Mouse (Mus musculus) heart, embryonic 12.5 days (tissue): ENCODE data around the gene Mucl3. TPM values are rescaled to one million over a fixed set of nuclear protein-coding genes. Genes with fewer than 3 reads are reported as not detected.

Experiments
- ATAC-seq: fragments of 200-750 bp; cut with Nextera tagmentation; 2 replicates; pipeline ENCODE4 v1.8.0; 2017; ENCODE audit warnings: moderate TSS enrichment, moderate library complexity; ENCODE audit not compliant: insufficient number of reproducible peaks, low FRiP score
- H3K27ac ChIP-seq: fragments of 300-500 bp; sonication (generic); 2 replicates; pipeline ENCODE4 v1.5.1; 2016; ENCODE audit warnings: mild to moderate bottlenecking, moderate library complexity; ENCODE audit not compliant: poor library complexity, severe bottlenecking
- H3K27me3 ChIP-seq: fragments of 300-500 bp; sonication (generic); replicated peaks from 2 replicates; pipeline ENCODE4 v1.6.1; 2016; ENCODE audit warnings: mild to moderate bottlenecking, moderate library complexity
- H3K36me3 ChIP-seq: fragments of 300-500 bp; sonication (generic); 2 replicates; pipeline ENCODE4 v1.6.1; 2016; ENCODE audit warnings: mild to moderate bottlenecking, moderate library complexity
- H3K4me1 ChIP-seq: fragments of 300-500 bp; sonication (generic); replicated peaks from 2 replicates; pipeline ENCODE4 v1.6.1; 2016; ENCODE audit warnings: mild to moderate bottlenecking
- H3K4me2 ChIP-seq: fragments of 300-500 bp; sonication (generic); 2 replicates; pipeline ENCODE4 v1.6.1; 2016; ENCODE audit warnings: mild to moderate bottlenecking, moderate library complexity
- H3K4me3 ChIP-seq: fragments of 300-500 bp; sonication (generic); 2 replicates; pipeline ENCODE4 v1.5.1; 2016; ENCODE audit warnings: mild to moderate bottlenecking
- H3K9ac ChIP-seq: fragments of 300-500 bp; sonication (generic); 2 replicates; pipeline ENCODE4 v1.6.1; 2016; ENCODE audit warnings: mild to moderate bottlenecking, moderate library complexity
- H3K9me3 ChIP-seq: fragments of 300-500 bp; sonication (generic); replicated peaks from 2 replicates; pipeline ENCODE4 v1.6.1; 2016; ENCODE audit warnings: mild to moderate bottlenecking, moderate library complexity
- WGBS: fragments of 180-500 bp; shearing (Covaris S2); methylation state at CpG from one replicate; pipeline ENCODE4 v1.1.7; 2016; 5-methylcytosine and 5-hydroxymethylcytosine counted together
- polyA plus RNA-seq: library from polyadenylated mRNA; unstranded; fragments of >200 nt; fragmentation: Nextera tagmentation; extraction: Ambion mirVana; gene quantifications from 2 replicates; pipeline ENCODE4 v1.2.1, GENCODE M21; 2016

Gene Mucl3
- polyA plus RNA-seq, 1 experiment from 2014 or later = 0.37 TPM

- H3K4me3 ChIP-seq = no peak overlapping the region
- 0 out of 2 replicates have a peak, but pooled peaks cover 4% of the 10 kb centered on the region for H3K9me3 ChIP-seq
- H3K36me3 ChIP-seq = no peaks in the 10 kb centered on the region
- H3K4me2 ChIP-seq = no peak overlapping the region
- H3K4me1 ChIP-seq = no peaks in the 10 kb centered on the region
- WGBS = 44% methylated on average over 21 of the region's 21 CpGs
- H3K27ac ChIP-seq = no peak overlapping the region
- no peaks in the 10 kb centered on the region for H3K27me3 ChIP-seq
- no peak for ATAC-seq
- H3K9ac ChIP-seq = no peak overlapping the region
Measured at GRCm38 (mm10) chr17:35590410-35591218, 52.9 kb downstream of the Mucl3 start.

- WGBS = 32% methylated on average over 4 of the region's 4 CpGs
- no peaks in the 10 kb centered on the region for H3K27me3 ChIP-seq
- H3K27ac ChIP-seq = no peak overlapping the region
- 0 out of 2 replicates have a peak, but pooled peaks cover 4% of the 10 kb centered on the region for H3K9me3 ChIP-seq
- H3K4me2 ChIP-seq = no peak overlapping the region
- no peak for ATAC-seq
- H3K36me3 ChIP-seq = no peaks in the 10 kb centered on the region
- H3K9ac ChIP-seq = no peak overlapping the region
- H3K4me3 ChIP-seq = no peak overlapping the region
- 0 out of 2 replicates have a peak, but pooled peaks cover 3% of the 10 kb centered on the region for H3K4me1 ChIP-seq
Measured at GRCm38 (mm10) chr17:35588387-35588786, 55.1 kb downstream of the Mucl3 start.

DNA sequence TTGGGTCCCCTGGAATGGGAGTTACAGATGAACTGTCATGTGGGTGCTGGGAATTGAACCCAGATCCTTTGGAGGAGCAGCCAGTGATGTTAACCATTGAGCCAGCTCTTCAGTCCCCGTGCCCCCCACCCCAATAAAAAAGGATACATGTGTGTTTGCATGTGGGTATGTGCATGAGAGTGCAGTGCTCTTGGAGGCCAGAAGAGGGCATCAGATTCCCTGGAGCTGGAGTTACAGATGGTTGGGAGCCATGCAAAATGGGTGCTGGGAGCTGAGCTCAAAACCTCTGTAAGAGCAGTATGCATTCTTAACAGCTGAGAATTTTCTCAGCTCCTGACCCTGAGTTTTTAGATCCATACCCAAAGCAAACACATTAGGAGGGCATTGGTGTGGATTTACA is 56.2 kb downstream of the Mucl3 start:
- no peak for ATAC-seq
- Histone ChIP-seq H3K4me3 (no peak overlapping the region), H3K9ac (no peak overlapping the region), H3K36me3 (no peaks in the 10 kb centered on the region), H3K4me2 (no peak overlapping the region), H3K27ac (no peak overlapping the region), H3K4me1 (0 out of 2 replicates have a peak, but pooled peaks cover 3% of the 10 kb centered on the region), H3K9me3 (0 out of 2 replicates have a peak, but pooled peaks cover 4% of the 10 kb centered on the region), H3K27me3 (no peaks in the 10 kb centered on the region)
- WGBS = 81% methylated on average over 1 of the region's 1 CpGs

Other genes with a start within 250 kb of the Mucl3 start
- 0.57 TPM in 1 of 2 replicates, not detected in the other for gene H2-Q6, start 218.8 kb downstream of the Mucl3 start, polyA plus RNA-seq
- gene H2-Q7, start 204.5 kb downstream of the Mucl3 start, polyA plus RNA-seq = 0.83 and 1.0 TPM in 2 replicates
- 0.31 and 1.2 TPM in 2 replicates for gene H2-Q10, start 173.6 kb downstream of the Mucl3 start, polyA plus RNA-seq
- not detected in 2 replicates for gene Pou5f1, start 137.7 kb downstream of the Mucl3 start, polyA plus RNA-seq
- gene Tcf19, start 126.9 kb downstream of the Mucl3 start, polyA plus RNA-seq = 49.6 and 49.8 TPM in 2 replicates
- 15.9 and 17.7 TPM in 2 replicates for gene Cchcr1, start 126.6 kb downstream of the Mucl3 start, polyA plus RNA-seq
- 0.39 and 0.49 TPM in 2 replicates for gene Psors1c2, start 110.5 kb downstream of the Mucl3 start, polyA plus RNA-seq
- gene Cdsn, start 91.6 kb downstream of the Mucl3 start, polyA plus RNA-seq = 0.46 and 0.72 TPM in 2 replicates
- gene 2300002M23Rik, start 76.2 kb downstream of the Mucl3 start, polyA plus RNA-seq = not detected in 2 replicates
- gene Sfta2, start 42.1 kb downstream of the Mucl3 start, polyA plus RNA-seq = not detected in 2 replicates
- gene Gm9573, start 17.1 kb downstream of the Mucl3 start, polyA plus RNA-seq = not detected in 2 replicates
- gene Vars2, start 23.9 kb upstream of the Mucl3 start, polyA plus RNA-seq = 16.1 and 17.4 TPM in 2 replicates
- 22.2 and 24.5 TPM in 2 replicates for gene Gtf2h4, start 30.0 kb upstream of the Mucl3 start, polyA plus RNA-seq
- gene Ddr1, start 60.9 kb upstream of the Mucl3 start, polyA plus RNA-seq = 162 and 167 TPM in 2 replicates
- 37.6 and 38.6 TPM in 2 replicates for gene Ier3, start 178.0 kb upstream of the Mucl3 start, polyA plus RNA-seq
- gene Flot1, start 179.5 kb upstream of the Mucl3 start, polyA plus RNA-seq = 78.2 and 80.2 TPM in 2 replicates
- gene Tubb5, start 194.6 kb upstream of the Mucl3 start, polyA plus RNA-seq = 743 and 773 TPM in 2 replicates
- 21.6 and 25.0 TPM in 2 replicates for gene Mdc1, start 197.8 kb upstream of the Mucl3 start, polyA plus RNA-seq
- 48.9 and 50.7 TPM in 2 replicates for gene Nrm, start 217.6 kb upstream of the Mucl3 start, polyA plus RNA-seq
- gene Ppp1r18, start 221.9 kb upstream of the Mucl3 start, polyA plus RNA-seq = 22.8 and 23.7 TPM in 2 replicates
- 22.4 and 26.6 TPM in 2 replicates for gene Dhx16, start 236.1 kb upstream of the Mucl3 start, polyA plus RNA-seq